Mouse (Mus musculus) erythroblast, embryonic 14.5 days (primary cell): ENCODE measurements around the gene Lrp4.

ENCODE experiments used
- GATA1 ChIP-seq: IDR thresholded peaks from 2 replicates; pipeline ENCODE4 v1.6.1; 2012; ENCODE audit warnings: low read length, inconsistent platforms, mixed read lengths
- TAL1 ChIP-seq: IDR thresholded peaks from 3 replicates; pipeline ENCODE4 v1.6.1; 2012; ENCODE audit warnings: low read length, inconsistent platforms, mixed read lengths

- TF ChIP-seq TAL1 (no peak), GATA1 (no peak)
Measured at GRCm38 (mm10) chr2:91456491-91457100, 715 bp upstream of the Lrp4 start.
